Mouse (Mus musculus) gastrocnemius, adult 2 months (tissue): ENCODE measurements around the gene Cfap61. TPM values are rescaled to one million over a fixed set of nuclear protein-coding genes. Genes with fewer than 3 reads are reported as not detected.
A peak's percentile ranks its signal among the peaks of the same experiment; 100 is the strongest.

ENCODE experiments used
- DNase-seq: peaks from one replicate; pipeline ENCODE4 v3.0.0; 2022
- H3K27ac ChIP-seq: fragments of 200-600 bp; 2 replicates; pipeline ENCODE4 v1.8.1; 2022; ENCODE audit warnings: mild to moderate bottlenecking
- H3K4me3 ChIP-seq: fragments of 200-600 bp; 2 replicates; pipeline ENCODE4 v1.8.1; 2022; ENCODE audit warnings: mild to moderate bottlenecking, moderate library complexity
- CTCF ChIP-seq: fragments of 200-600 bp; IDR thresholded peaks from 2 replicates; pipeline ENCODE4 v1.8.1; 2022; ENCODE audit warnings: antibody characterized with exemption, mild to moderate bottlenecking, moderate library complexity
- intact Hi-C: fragments of 180-260 bp; cut with DNase I; formaldehyde crosslinking; loops from one replicate; pipeline ENCODE4 v1.15.1; 2025
- total RNA-seq, 2 experiments: library from RNA; stranded (reverse); gene quantifications; 2 replicates each; pipeline ENCODE4 v1.2.3; 2021

The Cfap61 gene
- total RNA-seq, 2 experiments from 2014 or later = not detected

GRCm38 (mm10) chr2:145957450-145957849 lies 22.9 kb downstream of the Cfap61 start:
- intact Hi-C loops = loop anchor here (2.0 to 10.0 kb wide), 2 partner anchors 427 to 457 kb away; no protein-coding TSS in a partner anchor
- no peak for DNase-seq
- TF ChIP-seq CTCF = peak; percentile 75
- Histone ChIP-seq H3K27ac (no peak overlapping the region), H3K4me3 (no peak overlapping the region)

- no peak overlapping the region for H3K4me3 ChIP-seq
- no peak for DNase-seq
- TF ChIP-seq CTCF = no peak
- intact Hi-C loops = loop anchor here (10.0 kb wide), 1 partner anchor 427 kb away; no protein-coding TSS in a partner anchor
- H3K27ac ChIP-seq = no peak overlapping the region
Observed at GRCm38 (mm10) chr2:145958097-145958496, 23.5 kb downstream of the Cfap61 start.

- Histone ChIP-seq H3K27ac (no peak overlapping the region), H3K4me3 (no peak overlapping the region)
- intact Hi-C loops = loop anchor here (10.0 kb wide), 1 partner anchor 426 kb away; no protein-coding TSS in a partner anchor
- no peak for TF ChIP-seq CTCF
- DNase-seq = no peak
Observed at GRCm38 (mm10) chr2:145958551-145958950, 24.0 kb downstream of the Cfap61 start.

- Histone ChIP-seq H3K4me3 (no peak overlapping the region), H3K27ac (no peak overlapping the region)
- intact Hi-C loops = no loop called here
- no peak for TF ChIP-seq CTCF
- no peak for DNase-seq
Observed at GRCm38 (mm10) chr2:145961861-145962260, 27.3 kb downstream of the Cfap61 start.

DNA sequence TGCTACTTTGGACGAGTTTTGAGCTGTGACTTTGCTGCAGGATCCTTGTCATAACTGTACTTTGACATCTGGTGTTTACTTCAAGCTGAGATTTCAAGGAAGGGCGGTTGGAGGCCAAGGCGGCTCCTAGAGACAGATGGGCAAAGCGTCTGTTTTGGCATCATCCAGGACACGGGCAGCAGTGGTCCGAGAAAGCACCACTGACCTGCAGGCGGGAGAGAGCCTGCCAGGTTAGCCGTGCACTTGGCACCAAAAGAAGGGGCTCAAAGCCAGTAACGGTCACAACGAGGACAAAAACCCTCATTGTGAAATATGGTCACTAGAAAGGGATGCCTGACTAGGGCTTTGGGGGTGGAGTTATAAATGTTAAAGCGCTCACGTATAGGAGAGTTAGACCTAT lies 36.2 kb downstream of the Cfap61 start:
- TF ChIP-seq CTCF = no peak
- Histone ChIP-seq H3K4me3 (no peak overlapping the region), H3K27ac (no peak overlapping the region)
- no peak for DNase-seq
- intact Hi-C loops = no loop called here

GRCm38 (mm10) chr2:145971237-145972010 lies 36.8 kb downstream of the Cfap61 start:
- Histone ChIP-seq H3K27ac (no peak overlapping the region), H3K4me3 (no peak overlapping the region)
- intact Hi-C loops = no loop called here
- TF ChIP-seq CTCF = no peak
- no peak for DNase-seq

DNA sequence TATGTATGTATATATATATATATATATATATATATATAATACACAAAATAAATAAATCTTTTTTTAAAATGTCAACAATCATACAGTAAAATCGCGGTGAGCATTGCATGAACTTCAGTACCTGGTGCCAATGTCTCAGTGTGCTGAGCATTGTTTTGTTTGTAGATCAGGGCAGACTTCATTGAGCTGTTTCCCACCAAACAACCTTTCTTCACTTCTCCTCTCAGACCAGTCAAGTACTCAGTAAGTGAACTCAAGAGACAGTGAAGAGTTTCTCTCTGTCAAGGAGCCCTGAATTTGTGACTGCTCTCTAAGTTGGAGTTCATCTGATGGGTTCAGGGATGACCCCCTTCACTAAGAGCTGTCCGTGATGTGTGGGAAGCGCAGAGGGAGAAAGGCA lies 38.0 kb downstream of the Cfap61 start:
- intact Hi-C loops = no loop called here
- no peak for TF ChIP-seq CTCF
- no peak for DNase-seq
- Histone ChIP-seq H3K4me3 (no peak overlapping the region), H3K27ac (no peak overlapping the region)

- DNase-seq = no peak
- H3K27ac ChIP-seq = no peak overlapping the region
- no peak overlapping the region for H3K4me3 ChIP-seq
- no peak for TF ChIP-seq CTCF
- intact Hi-C loops = no loop called here
Observed at GRCm38 (mm10) chr2:145979616-145980015, 45.0 kb downstream of the Cfap61 start.

DNA sequence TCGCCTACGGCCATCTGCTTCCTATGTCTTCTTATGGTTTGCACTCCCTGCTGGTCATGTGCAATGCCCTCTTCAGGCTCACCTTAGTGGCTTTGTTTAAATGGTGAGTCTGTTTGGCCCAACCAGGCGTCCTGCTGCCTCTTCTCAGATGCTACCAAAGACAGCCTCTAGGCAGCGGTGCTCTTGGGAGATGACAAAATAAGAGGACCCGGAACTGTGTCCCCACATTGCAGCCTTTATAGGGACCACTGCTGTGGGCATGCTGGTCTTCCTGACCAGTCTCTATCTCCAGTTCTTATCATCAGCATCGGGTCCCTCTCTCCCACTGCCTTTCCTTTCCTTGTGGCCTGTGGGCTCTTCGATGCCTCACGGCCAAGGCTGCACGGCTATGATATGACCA lies 46.3 kb downstream of the Cfap61 start:
- no peak overlapping the region for H3K4me3 ChIP-seq
- H3K27ac ChIP-seq = no peak overlapping the region
- intact Hi-C loops = no loop called here
- no peak for TF ChIP-seq CTCF
- no peak for DNase-seq

- intact Hi-C loops = no loop called here
- Histone ChIP-seq H3K4me3 (no peak overlapping the region), H3K27ac (no peak overlapping the region)
- no peak for DNase-seq
- TF ChIP-seq CTCF = no peak
Observed at GRCm38 (mm10) chr2:145981699-145982112, 47.1 kb downstream of the Cfap61 start.

GRCm38 (mm10) chr2:145982317-145983045 lies 47.9 kb downstream of the Cfap61 start:
- no peak for DNase-seq
- intact Hi-C loops = no loop called here
- no peak for TF ChIP-seq CTCF
- H3K4me3 ChIP-seq = no peak overlapping the region
- no peak overlapping the region for H3K27ac ChIP-seq

- Histone ChIP-seq H3K27ac (no peak overlapping the region), H3K4me3 (no peak overlapping the region)
- DNase-seq = no peak
- no peak for TF ChIP-seq CTCF
- intact Hi-C loops = no loop called here
Observed at GRCm38 (mm10) chr2:145987757-145988156, 53.2 kb downstream of the Cfap61 start.

DNA sequence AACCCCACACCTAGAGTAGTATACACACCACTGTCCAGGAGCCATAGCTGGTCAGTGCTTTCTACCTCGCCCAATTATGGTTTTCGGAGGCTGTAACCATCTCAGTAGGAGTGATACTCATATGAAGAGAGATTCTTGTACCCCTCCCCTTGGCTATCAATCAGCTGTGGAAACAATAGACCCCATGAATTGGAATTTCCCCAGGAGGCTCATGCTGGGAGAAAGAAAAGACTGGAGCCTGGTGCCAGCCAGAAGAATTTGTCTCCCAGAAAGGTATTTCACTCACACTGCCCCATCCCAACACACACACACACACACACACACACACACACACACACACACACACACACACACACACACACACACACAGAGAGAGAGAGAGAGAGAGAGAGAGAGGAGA lies 55.9 kb downstream of the Cfap61 start:
- no peak for TF ChIP-seq CTCF
- Histone ChIP-seq H3K4me3 (no peak overlapping the region), H3K27ac (no peak overlapping the region)
- intact Hi-C loops = no loop called here
- no peak for DNase-seq

- H3K27ac ChIP-seq = no peak overlapping the region
- no peak for TF ChIP-seq CTCF
- DNase-seq = no peak
- intact Hi-C loops = no loop called here
- H3K4me3 ChIP-seq = no peak overlapping the region
Observed at GRCm38 (mm10) chr2:145996472-145996871, 61.9 kb downstream of the Cfap61 start.
